Mouse (Mus musculus) adrenal gland, postnatal 10 days (tissue): ENCODE data around the gene Tpsg1. TPM values are rescaled to one million over a fixed set of nuclear protein-coding genes. Genes with fewer than 3 reads are reported as not detected.

Experiments used
- DNase-seq: peaks from one replicate; pipeline ENCODE4 v3.0.0; 2021; ENCODE audit warnings: mixed read lengths
- total RNA-seq, 2 experiments: library from RNA; stranded (reverse); gene quantifications; 2 replicates each; pipeline ENCODE4 v1.2.3; 2021

The Tpsg1 gene
- total RNA-seq, 2 experiments from 2014 or later: not detected

DNA sequence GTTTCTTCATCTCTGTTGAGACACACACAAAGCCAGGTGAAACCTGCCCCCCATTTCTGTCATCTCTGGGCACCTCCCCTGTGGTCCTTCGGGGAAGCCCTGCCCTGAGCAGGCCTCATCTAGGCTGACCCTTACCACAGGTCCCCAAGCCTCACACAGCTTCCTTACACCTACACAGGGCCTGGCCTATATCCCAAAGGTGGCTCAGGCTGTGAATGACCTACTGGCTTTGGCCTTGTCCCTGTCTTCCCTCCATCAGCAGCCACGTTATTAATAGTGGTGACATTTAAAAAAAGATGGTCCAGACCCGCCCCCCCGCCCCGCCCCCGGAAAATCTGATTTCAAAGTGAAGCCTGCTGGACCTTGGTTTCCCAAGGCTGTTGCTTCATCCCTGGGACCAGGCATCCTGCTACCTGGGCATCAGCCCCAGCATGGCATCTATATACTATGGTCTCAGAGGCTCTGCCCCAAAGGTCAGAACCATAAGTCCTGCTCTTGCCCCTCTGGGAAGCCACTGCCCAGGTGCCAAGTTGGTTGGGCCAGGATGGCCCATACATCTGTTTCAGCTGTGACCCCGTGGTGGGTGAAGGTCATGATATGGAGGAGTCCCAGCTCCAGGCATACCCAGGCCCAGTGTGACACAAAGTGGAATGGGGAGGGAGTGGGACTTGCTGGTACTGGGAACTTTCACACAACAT is 39.4 kb downstream of the Tpsg1 start:
- no peak for DNase-seq

DNA sequence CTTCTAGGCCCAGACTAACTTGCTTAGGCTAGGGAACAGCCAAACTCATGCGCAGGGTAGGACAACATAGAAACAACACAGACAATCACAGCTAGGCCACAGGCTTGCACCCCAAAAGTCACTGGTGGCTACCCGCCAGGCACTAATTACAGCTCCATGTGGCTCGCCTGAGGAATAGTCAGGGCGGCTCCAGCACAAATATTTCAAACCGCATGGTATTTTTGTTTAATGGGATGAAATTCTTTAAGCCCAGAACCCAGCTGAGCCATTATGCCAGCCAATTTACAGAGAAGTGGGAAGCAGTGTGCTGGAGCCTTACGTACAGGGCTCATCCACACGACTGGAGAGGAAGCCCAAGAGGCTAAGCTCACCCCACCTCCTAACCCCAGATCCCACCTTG is 40.5 kb downstream of the Tpsg1 start:
- no peak for DNase-seq

DNA sequence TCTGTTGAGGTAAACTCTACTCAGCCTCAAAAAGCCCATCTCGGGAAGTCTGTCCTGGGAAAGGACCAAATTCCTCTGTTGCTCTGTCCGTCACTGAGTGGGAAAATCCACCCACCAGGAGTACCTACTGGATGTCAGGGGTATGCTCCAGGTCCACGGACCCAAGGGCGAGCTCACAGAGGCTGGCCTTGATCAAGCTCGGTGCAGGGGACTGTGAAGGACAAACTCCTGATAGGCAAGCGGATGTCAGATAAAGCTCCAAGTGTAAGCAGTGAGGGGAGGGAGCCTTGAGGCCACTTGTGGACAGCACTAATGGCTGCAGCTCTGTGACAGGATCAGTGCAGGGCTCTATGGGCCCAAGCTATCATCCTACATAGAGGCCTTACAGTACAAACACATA is 41.1 kb downstream of the Tpsg1 start:
- peak; percentile 60 for DNase-seq

DNA sequence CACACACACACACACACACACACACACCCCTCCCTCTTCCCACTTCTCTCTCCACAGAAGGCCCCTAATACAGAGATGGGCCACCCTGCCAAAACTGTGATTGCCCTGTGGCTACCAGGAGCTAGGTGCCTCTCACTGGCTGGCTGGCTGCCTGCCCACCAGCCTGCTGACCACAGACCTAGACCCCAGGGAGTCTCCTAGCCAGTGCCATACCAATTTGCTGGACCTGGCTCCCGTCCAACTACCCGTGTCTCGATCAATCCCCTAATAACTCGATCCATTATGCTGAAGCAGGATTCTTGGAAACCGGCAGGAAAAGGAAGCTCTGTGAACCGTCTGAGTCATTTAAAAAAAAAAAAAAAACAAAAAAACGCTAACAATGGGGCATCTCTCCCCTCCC is 41.7 kb downstream of the Tpsg1 start:
- no peak for DNase-seq

GRCm38 (mm10) chr17:25411251-25411650 is 42.2 kb downstream of the Tpsg1 start:
- DNase-seq: no peak

DNA sequence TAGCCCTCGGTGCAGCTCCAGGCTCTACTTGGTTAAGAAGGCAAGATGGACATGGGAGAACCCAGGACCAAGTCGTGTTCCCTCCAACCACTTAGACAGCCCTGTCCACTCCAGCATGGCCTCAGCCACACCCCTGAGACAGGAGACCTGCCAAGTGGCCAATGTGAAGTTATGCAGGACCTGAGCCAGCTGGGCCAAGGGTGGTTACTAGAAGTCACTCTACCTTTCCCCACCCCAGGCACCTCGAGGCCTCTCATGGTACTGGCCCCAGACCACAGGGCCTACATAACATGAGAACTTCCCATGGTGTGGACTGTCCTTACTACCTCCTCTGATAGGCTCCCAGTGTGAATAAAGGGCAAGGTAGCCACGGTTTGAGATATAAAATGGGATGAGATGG is 45.1 kb downstream of the Tpsg1 start:
- peak; percentile 67 for DNase-seq

- no peak for DNase-seq
Observed at GRCm38 (mm10) chr17:25414917-25415316, 45.8 kb downstream of the Tpsg1 start.

DNA sequence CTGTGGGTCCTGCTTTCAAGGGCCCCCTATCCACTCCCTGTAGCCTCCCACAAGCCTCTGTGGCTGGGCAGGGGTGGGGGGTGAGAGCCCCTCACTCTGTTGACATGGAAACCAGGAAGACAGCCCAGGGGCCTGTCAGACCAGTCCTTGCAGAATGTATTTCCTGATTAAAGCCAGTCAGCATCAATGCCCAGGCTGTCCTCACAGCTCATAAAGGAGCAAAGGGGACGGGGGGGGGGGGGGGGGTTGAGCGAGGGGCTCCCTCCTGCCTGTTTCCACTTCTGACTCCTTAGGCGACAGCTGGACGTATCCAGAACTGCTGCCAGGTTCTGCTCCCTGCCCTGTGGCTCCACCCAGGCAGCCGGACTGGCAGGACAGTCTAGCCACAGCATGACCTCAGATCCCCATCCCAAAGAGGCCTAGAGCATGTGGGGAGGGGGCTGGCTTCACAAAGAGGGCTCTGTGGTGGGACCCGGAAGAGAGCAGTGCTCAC is 46.4 kb downstream of the Tpsg1 start:
- no peak for DNase-seq

DNA sequence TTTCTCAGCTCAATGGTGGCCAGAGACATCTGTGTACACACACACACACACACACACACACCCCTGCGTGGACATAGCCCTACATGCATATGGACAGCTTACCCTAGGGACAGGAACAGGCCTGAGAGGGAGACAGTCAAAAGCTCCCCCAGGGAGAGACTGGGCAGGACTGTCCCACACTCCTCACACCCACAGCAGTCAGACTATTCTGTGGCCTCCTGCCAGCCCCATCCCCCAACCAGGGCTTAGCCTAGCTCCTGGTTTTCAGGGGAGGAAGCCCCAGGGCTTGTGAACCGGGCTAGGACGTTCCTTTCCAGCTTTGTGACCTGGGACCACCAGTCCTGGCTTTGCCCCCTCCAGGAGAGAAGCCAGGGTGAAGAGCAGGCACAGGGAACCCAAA is 47.1 kb downstream of the Tpsg1 start:
- peak; percentile 63 for DNase-seq

DNA sequence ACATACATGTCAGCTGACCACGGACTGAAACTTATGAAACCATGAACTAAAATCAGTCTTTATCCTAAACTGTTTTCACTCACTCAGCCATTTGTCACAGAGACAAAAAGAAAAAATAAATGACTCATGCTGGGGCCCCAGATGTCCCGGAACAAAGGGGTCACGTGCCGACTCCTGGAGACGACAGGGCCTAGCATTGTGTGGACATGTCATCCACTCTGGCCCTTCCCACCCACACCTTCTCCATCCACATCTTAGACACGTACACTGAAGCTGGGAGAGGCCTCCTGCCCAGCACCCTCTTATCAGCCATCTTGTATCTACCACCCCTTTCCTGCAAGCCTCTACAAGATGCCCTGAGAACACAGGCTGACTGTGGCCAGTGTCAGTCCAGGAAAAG is 48.9 kb downstream of the Tpsg1 start:
- no peak for DNase-seq

- no peak for DNase-seq
Observed at GRCm38 (mm10) chr17:25418926-25419325, 49.9 kb downstream of the Tpsg1 start.

- DNase-seq: no peak
Observed at GRCm38 (mm10) chr17:25420998-25421397, 51.9 kb downstream of the Tpsg1 start.

Other genes with a start within 250 kb of the Tpsg1 start
- gene Ptx4, start 248.5 kb upstream of the Tpsg1 start, total RNA-seq: under 1 TPM; 0.18 to 0.69 TPM
- 10 to 100 TPM; 29.8 to 33.3 TPM for gene Clcn7, start 235.9 kb upstream of the Tpsg1 start, total RNA-seq
- not detected for gene Ccdc154, start 206.8 kb upstream of the Tpsg1 start, total RNA-seq
- not detected for gene Gm38655, start 193.8 kb upstream of the Tpsg1 start, total RNA-seq
- gene BC003965, start 184.7 kb upstream of the Tpsg1 start, total RNA-seq: 10 to 100 TPM; 19.8 to 24.3 TPM
- gene Unkl, start 180.9 kb upstream of the Tpsg1 start, total RNA-seq: 10 to 100 TPM; 12.3 to 19.8 TPM
- gene Gnptg, start 129.1 kb upstream of the Tpsg1 start, total RNA-seq: 10 to 100 TPM; 30.6 to 30.7 TPM
- gene Tsr3, start 129.1 kb upstream of the Tpsg1 start, total RNA-seq: 10 to 100 TPM; 22.1 to 22.6 TPM
- 10 to 100 TPM in 1 of 2 experiments, 1 to 10 TPM in 1; 6.4 to 11.8 TPM for gene Baiap3, start 112.9 kb upstream of the Tpsg1 start, total RNA-seq
- gene Ube2i, start 94.7 kb upstream of the Tpsg1 start, total RNA-seq: 100 to 1,000 TPM; 221 to 242 TPM
- 1 to 10 TPM; 1.8 to 2.4 TPM for gene Prss34, start 70.9 kb upstream of the Tpsg1 start, total RNA-seq
- not detected for gene Prss28, start 60.6 kb upstream of the Tpsg1 start, total RNA-seq
- not detected for gene Prss29, start 50.6 kb upstream of the Tpsg1 start, total RNA-seq
- gene Tpsab1, start 23.7 kb upstream of the Tpsg1 start, total RNA-seq: 1 to 10 TPM; 3.5 to 4.0 TPM
- gene Tpsb2, start 3.0 kb upstream of the Tpsg1 start, total RNA-seq: 10 to 100 TPM in 1 of 2 experiments, 1 to 10 TPM in 1; 9.8 to 11.1 TPM
- 10 to 100 TPM; 23.5 to 46.0 TPM for gene Cacna1h, start 64.5 kb downstream of the Tpsg1 start, total RNA-seq
- not detected for gene Tekt4, start 85.3 kb downstream of the Tpsg1 start, total RNA-seq
- gene Sstr5, start 128.0 kb downstream of the Tpsg1 start, total RNA-seq: under 1 TPM in 1 of 2 experiments, not detected in 1; 0.15 TPM
- gene Sox8, start 201.4 kb downstream of the Tpsg1 start, total RNA-seq: 1 to 10 TPM; 1.7 to 2.4 TPM
- 10 to 100 TPM; 35.8 to 44.3 TPM for gene Lmf1, start 209.8 kb downstream of the Tpsg1 start, total RNA-seq